Mouse (Mus musculus): ENCODE measurements at regions not wholly inside any gene's neighbourhood (a gene's known extent, or its start where the extent isn't known, plus 50 kb on each side); places are given as distances from the start of the nearest gene placed in this dataset.

DNA sequence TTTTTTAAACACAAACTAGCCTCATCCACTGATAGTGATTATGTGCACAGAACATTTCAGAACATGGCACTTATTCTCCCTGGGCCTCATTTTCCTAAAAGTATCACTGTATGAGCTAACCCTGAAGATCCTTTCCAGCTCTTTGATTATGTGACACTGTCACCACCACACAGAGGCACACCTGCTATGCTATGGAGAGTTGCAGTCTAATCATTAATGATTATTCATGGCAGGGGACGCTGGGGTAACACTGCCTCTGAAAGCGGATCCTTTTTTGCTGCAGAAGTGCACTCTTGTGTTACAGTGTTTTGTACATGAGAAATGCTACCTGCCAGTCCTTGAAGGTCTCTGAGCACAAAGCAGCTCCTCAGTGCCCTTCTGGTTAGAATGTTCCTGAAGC, 615.3 kb upstream of the Fbxo33 start:
- H3K27ac ChIP-seq: no peak overlapping the region
- peak; percentile 75 for ATAC-seq (replicated peaks)
- H3K4me1 ChIP-seq: no peaks in the 10 kb centered on the region
- H3K9me3 ChIP-seq: no peaks in the 10 kb centered on the region
- H3K36me3 ChIP-seq (replicated peaks): no peaks in the 10 kb centered on the region
- H3K4me3 ChIP-seq: no peak overlapping the region
- H3K27me3 ChIP-seq (replicated peaks): no peaks in the 10 kb centered on the region
- H3K9ac ChIP-seq: no peak overlapping the region
- 44% methylated on average over 2 of the region's 2 CpGs for WGBS
- H3K4me2 ChIP-seq: no peak overlapping the region

- no peak overlapping the region for H3K4me2 ChIP-seq
- 68% methylated on average over 3 of the region's 3 CpGs for WGBS
- no peak overlapping the region for H3K27ac ChIP-seq
- no peak overlapping the region for H3K4me3 ChIP-seq
- H3K9ac ChIP-seq: no peak overlapping the region
- H3K9me3 ChIP-seq: no peaks in the 10 kb centered on the region
- no peak for ATAC-seq (replicated peaks)
- H3K36me3 ChIP-seq (replicated peaks): no peaks in the 10 kb centered on the region
- no peaks in the 10 kb centered on the region for H3K27me3 ChIP-seq (replicated peaks)
- H3K4me1 ChIP-seq: no peaks in the 10 kb centered on the region
These were observed 603.4 kb upstream of the Fbxo33 start for GRCm38 (mm10) chr12:59822918-59823317.

DNA sequence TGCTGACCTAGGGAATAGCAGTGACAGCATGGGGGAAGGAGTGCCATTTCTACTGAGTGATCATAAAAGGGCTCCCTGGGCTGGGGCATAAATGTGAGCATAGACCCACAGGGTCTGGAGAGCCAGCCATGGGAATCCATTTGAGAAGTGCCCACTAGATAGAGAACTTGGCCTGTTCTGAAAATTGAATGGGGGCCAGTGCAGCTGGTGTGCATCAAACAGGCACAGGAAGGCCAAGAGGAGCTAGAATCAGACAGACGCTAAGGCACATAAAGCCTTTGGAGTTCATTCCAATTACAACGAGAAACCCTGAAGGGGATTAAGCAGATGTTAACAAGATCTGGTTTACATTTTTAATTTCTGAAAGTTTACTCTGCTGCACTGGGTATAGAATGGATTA, 602.9 kb upstream of the Fbxo33 start:
- 47% methylated on average over 2 of the region's 2 CpGs for WGBS
- Histone ChIP-seq H3K4me2 (no peak overlapping the region), H3K27ac (no peak overlapping the region), H3K27me3 (replicated peaks) (no peaks in the 10 kb centered on the region), H3K36me3 (replicated peaks) (no peaks in the 10 kb centered on the region), H3K9me3 (no peaks in the 10 kb centered on the region), H3K4me3 (no peak overlapping the region), H3K4me1 (no peaks in the 10 kb centered on the region), H3K9ac (no peak overlapping the region)
- peak; percentile 17; the same call in 1 of the 2 replicates for ATAC-seq (replicated peaks)

GRCm38 (mm10) chr12:59821698-59822097, 602.2 kb upstream of the Fbxo33 start:
- no peak for ATAC-seq (replicated peaks)

DNA sequence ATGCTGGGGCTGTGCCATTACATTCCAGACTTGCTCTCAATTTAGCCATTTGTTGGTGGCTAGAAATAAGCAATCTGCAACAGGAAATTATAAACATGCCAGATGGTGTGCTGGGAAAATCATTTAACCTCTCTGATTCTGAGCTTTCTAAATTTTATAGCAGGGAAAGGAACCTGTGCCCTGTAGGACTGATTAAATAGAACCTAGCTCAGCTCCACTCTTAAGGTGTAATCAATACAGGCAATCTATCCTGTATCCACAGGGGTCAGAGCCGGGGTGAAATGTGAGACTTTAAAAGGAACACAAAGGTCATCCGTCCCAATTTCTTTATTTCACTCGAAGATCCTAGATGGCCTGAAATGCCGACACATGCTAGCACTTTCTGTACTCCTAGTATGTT, 596.4 kb upstream of the Fbxo33 start:
- Histone ChIP-seq H3K27me3 (replicated peaks) (no peaks in the 10 kb centered on the region), H3K4me3 (no peak overlapping the region), H3K9ac (no peak overlapping the region), H3K4me1 (no peaks in the 10 kb centered on the region), H3K4me2 (no peak overlapping the region), H3K36me3 (replicated peaks) (no peaks in the 10 kb centered on the region), H3K9me3 (no peaks in the 10 kb centered on the region), H3K27ac (no peak overlapping the region)
- no peak for ATAC-seq (replicated peaks)
- 76% methylated on average over 4 of the region's 4 CpGs for WGBS

More at GRCm38 (mm10) chr12:59821698-59822097, 602.2 kb upstream of the Fbxo33 start:
- H3K9ac ChIP-seq: no peak overlapping the region
- H3K9me3 ChIP-seq: no peaks in the 10 kb centered on the region
- no peaks in the 10 kb centered on the region for H3K4me1 ChIP-seq
- H3K27ac ChIP-seq: no peak overlapping the region
- no peaks in the 10 kb centered on the region for H3K27me3 ChIP-seq (replicated peaks)
- no peak overlapping the region for H3K4me2 ChIP-seq
- H3K36me3 ChIP-seq (replicated peaks): no peaks in the 10 kb centered on the region
- no peak overlapping the region for H3K4me3 ChIP-seq
- WGBS: 84% methylated on average over 2 of the region's 2 CpGs

GRCm38 (mm10) chr12:59814356-59814755, 594.8 kb upstream of the Fbxo33 start:
- H3K4me1 ChIP-seq: no peaks in the 10 kb centered on the region
- ATAC-seq (replicated peaks): no peak
- 84% methylated on average over 13 of the region's 13 CpGs for WGBS

GRCm38 (mm10) chr12:59809224-59809623, 589.7 kb upstream of the Fbxo33 start:
- no peak overlapping the region for H3K4me3 ChIP-seq
- 19% methylated on average over 2 of the region's 2 CpGs for WGBS
- H3K27ac ChIP-seq: no peak overlapping the region
- no peak for ATAC-seq (replicated peaks)
- no peaks in the 10 kb centered on the region for H3K9me3 ChIP-seq
- H3K27me3 ChIP-seq (replicated peaks): no peaks in the 10 kb centered on the region
- H3K36me3 ChIP-seq (replicated peaks): no peaks in the 10 kb centered on the region
- no peaks in the 10 kb centered on the region for H3K4me1 ChIP-seq
- no peak overlapping the region for H3K4me2 ChIP-seq
- H3K9ac ChIP-seq: no peak overlapping the region

More at GRCm38 (mm10) chr12:59814356-59814755, 594.8 kb upstream of the Fbxo33 start:
- H3K9ac ChIP-seq: no peak overlapping the region
- H3K4me2 ChIP-seq: no peak overlapping the region
- no peaks in the 10 kb centered on the region for H3K27me3 ChIP-seq (replicated peaks)
- no peaks in the 10 kb centered on the region for H3K36me3 ChIP-seq (replicated peaks)
- H3K9me3 ChIP-seq: no peaks in the 10 kb centered on the region
- no peak overlapping the region for H3K27ac ChIP-seq
- no peak overlapping the region for H3K4me3 ChIP-seq

GRCm38 (mm10) chr12:59798051-59798450, 578.5 kb upstream of the Fbxo33 start:
- H3K36me3 ChIP-seq (replicated peaks): no peaks in the 10 kb centered on the region
- no peak overlapping the region for H3K4me3 ChIP-seq
- no peak overlapping the region for H3K9ac ChIP-seq
- H3K4me2 ChIP-seq: no peak overlapping the region
- no peak overlapping the region for H3K27ac ChIP-seq
- no peaks in the 10 kb centered on the region for H3K27me3 ChIP-seq (replicated peaks)
- no peaks in the 10 kb centered on the region for H3K4me1 ChIP-seq
- WGBS: 45% methylated on average over 3 of the region's 3 CpGs
- no peaks in the 10 kb centered on the region for H3K9me3 ChIP-seq
- peak; percentile 91 for ATAC-seq (replicated peaks)

DNA sequence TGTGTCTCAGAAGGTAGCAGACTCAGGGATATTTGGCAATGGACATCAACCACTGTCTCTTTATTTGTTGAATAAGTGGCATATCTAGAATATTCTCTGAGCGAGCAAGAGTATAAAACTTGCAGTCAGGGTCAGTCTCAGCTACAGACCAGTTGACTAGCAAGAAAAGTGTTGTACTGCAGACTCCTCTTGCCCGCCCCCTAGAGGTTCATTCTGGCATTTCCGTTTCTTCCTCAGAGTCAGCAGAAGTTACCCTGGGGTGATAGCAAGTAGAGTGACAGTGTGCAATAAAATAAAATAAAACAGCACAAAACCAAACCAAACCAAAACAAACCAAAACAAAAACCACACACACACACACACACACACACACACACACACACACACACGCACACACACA, 571.9 kb upstream of the Fbxo33 start:
- H3K36me3 ChIP-seq (replicated peaks): no peaks in the 10 kb centered on the region
- H3K4me1 ChIP-seq: 0 out of 2 replicates have a peak, but pooled peaks cover 3% of the 10 kb centered on the region
- H3K4me3 ChIP-seq: no peak overlapping the region
- H3K9ac ChIP-seq: no peak overlapping the region
- H3K4me2 ChIP-seq: no peak overlapping the region
- no peaks in the 10 kb centered on the region for H3K9me3 ChIP-seq
- no peaks in the 10 kb centered on the region for H3K27me3 ChIP-seq (replicated peaks)
- H3K27ac ChIP-seq: no peak overlapping the region
- ATAC-seq (replicated peaks): no peak
- WGBS: 64% methylated on average over 4 of the region's 4 CpGs

- WGBS: 31% methylated on average over 4 of the region's 4 CpGs
- Histone ChIP-seq H3K36me3 (replicated peaks) (no peaks in the 10 kb centered on the region), H3K9ac (no peak overlapping the region), H3K9me3 (no peaks in the 10 kb centered on the region), H3K27ac (no peak overlapping the region), H3K4me3 (no peak overlapping the region), H3K4me1 (0 out of 2 replicates have a peak, but pooled peaks cover 3% of the 10 kb centered on the region), H3K27me3 (replicated peaks) (no peaks in the 10 kb centered on the region), H3K4me2 (no peak overlapping the region)
- ATAC-seq (replicated peaks): peak; percentile 54; the same call in 1 of the 2 replicates
These were observed 567.3 kb upstream of the Fbxo33 start for GRCm38 (mm10) chr12:59786831-59787230.

DNA sequence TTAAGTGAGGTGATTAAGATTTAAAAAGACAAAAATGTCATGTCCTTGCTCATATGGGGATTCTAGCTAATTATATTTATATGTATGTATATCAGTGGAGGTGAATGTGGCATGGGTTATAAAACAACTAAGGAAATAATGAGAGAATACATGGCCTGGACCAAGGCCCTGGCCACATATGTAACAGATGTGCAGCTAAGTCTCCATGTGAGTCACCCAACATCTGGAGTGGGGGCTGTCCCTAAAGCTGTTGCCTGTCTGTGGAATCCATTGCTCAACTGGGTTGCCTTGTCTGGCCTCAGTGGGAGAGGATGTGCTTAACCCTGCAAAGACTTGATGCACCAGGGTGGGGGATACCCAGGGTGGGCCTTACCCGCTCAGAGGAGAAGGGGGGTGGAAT, 551.5 kb upstream of the Fbxo33 start:
- H3K36me3 ChIP-seq (replicated peaks): no peaks in the 10 kb centered on the region
- no peaks in the 10 kb centered on the region for H3K27me3 ChIP-seq (replicated peaks)
- H3K9me3 ChIP-seq: no peaks in the 10 kb centered on the region
- H3K4me3 ChIP-seq: no peak overlapping the region
- ATAC-seq (replicated peaks): no peak
- H3K27ac ChIP-seq: no peak overlapping the region
- no peaks in the 10 kb centered on the region for H3K4me1 ChIP-seq
- 91% methylated on average over 1 of the region's 1 CpGs for WGBS
- H3K4me2 ChIP-seq: no peak overlapping the region
- no peak overlapping the region for H3K9ac ChIP-seq

- Histone ChIP-seq H3K27ac (no peak overlapping the region), H3K4me3 (no peak overlapping the region), H3K9me3 (no peaks in the 10 kb centered on the region), H3K9ac (no peak overlapping the region), H3K27me3 (replicated peaks) (no peaks in the 10 kb centered on the region), H3K4me2 (no peak overlapping the region), H3K36me3 (replicated peaks) (no peaks in the 10 kb centered on the region), H3K4me1 (no peaks in the 10 kb centered on the region)
- WGBS: 94% methylated on average over 1 of the region's 1 CpGs
- ATAC-seq (replicated peaks): no peak
These were observed 542.7 kb upstream of the Fbxo33 start for GRCm38 (mm10) chr12:59762260-59762659.

GRCm38 (mm10) chr12:59744768-59745167, 525.2 kb upstream of the Fbxo33 start:
- WGBS: 92% methylated on average over 2 of the region's 2 CpGs

More at GRCm38 (mm10) chr12:59744768-59745167, 525.2 kb upstream of the Fbxo33 start:
- no peaks in the 10 kb centered on the region for H3K36me3 ChIP-seq (replicated peaks)
- no peaks in the 10 kb centered on the region for H3K9me3 ChIP-seq
- H3K4me3 ChIP-seq: no peak overlapping the region
- no peak for ATAC-seq (replicated peaks)
- H3K4me2 ChIP-seq: no peak overlapping the region
- H3K9ac ChIP-seq: no peak overlapping the region
- H3K4me1 ChIP-seq: no peaks in the 10 kb centered on the region
- H3K27ac ChIP-seq: no peak overlapping the region
- no peaks in the 10 kb centered on the region for H3K27me3 ChIP-seq (replicated peaks)
